Mouse (Mus musculus) frontal cortex, adult (tissue): Measurements from ENCODE around the gene Bcan.

Experiments used
- ATAC-seq: cut with Nextera tagmentation; 2 replicates; pipeline ENCODE4 v1.9.2; 2017; ENCODE audit warnings: mild to moderate bottlenecking, moderate library complexity, mixed read lengths; ENCODE audit not compliant: low TSS enrichment

The Bcan gene

DNA sequence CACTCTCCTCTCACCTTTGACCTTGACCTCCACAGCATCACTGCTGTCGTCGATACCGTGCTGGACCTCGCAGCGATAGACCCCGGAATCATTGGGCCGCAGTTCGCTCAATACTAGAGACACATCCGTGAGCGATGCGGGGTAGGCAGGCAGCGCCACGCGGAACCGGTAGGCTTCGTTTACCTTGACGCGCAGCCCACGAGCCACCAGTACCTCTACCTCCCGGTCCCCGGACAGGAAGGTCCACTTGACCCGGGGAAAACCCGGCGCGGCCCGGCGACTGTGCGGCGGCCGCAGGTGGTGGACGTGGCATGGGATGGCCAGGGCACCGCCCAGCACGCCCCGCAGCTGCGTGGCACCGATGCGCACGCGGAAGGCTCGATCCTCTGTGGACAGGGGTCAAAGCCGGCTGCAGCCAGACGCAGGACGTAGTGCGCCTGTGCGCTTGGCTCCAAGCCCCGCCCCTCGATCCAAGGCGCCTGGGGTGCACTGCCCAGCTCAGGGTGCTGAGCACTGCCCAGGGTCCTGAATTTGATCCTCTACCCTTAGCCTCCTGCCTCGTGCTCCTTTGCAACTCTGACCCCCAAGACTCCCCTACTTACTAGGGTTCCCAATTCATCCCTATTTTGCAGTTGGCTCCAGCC lies 2.9 kb downstream of the Bcan start:
- ATAC-seq: no peak

DNA sequence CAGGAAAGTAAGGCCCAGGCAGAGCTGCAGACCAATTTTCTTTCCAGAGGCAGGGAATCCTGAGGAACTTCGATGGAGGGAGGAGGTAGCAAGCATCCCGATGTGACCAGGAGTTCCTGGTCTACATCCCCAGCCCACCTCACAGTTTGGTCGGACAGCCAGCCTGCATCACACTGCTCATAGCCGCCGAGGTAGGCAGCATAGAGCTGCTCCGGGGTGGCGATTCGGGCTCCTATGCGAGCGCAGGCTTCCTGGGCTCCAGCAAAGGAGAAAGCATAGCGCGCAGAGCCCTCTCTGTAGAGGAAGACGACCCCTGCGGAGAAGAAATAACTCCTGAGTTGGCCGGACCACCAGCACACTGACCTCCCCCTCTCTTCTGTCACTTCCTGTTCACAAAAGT lies 3.6 kb downstream of the Bcan start:
- no peak for ATAC-seq

DNA sequence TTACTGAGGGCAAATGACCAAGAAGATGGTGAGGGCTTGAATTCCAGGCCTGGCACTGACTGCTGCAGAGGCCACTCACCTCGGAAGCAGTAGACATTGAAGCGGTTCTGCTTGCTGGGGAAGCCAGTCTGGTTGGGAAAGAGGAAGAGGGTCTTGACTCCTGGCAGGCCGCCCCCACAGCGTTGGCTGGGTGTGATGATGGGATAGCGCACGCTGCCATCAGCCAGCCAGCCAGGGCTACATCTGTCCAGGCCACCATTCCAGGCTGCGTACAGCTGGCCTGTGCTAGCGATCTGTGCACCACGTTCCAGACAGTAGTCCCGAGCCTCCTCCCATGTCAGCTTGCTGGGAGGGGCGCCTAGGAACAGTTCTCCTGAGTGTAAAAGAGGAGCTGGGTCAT lies 4.7 kb downstream of the Bcan start:
- ATAC-seq: no peak

DNA sequence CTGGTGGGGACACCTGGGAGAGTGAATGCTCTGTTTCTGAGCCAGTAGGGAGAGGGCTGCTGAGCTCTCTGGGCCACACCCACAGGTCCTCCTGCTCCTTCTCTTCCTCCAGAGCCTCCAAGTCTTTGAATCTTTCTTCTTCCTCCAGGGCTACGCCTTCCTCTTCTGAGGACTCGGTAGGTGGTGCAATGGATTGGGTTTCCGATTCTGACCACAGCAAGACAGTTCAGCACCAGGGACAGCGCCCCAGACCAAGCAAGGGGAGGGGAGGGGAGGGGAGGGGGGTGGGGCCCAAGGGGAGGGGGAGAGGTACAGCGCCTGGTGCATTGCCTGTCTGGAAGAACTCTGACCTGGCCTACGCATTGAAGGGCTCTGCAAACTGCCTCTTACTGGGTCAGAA lies 6.6 kb downstream of the Bcan start:
- no peak for ATAC-seq

DNA sequence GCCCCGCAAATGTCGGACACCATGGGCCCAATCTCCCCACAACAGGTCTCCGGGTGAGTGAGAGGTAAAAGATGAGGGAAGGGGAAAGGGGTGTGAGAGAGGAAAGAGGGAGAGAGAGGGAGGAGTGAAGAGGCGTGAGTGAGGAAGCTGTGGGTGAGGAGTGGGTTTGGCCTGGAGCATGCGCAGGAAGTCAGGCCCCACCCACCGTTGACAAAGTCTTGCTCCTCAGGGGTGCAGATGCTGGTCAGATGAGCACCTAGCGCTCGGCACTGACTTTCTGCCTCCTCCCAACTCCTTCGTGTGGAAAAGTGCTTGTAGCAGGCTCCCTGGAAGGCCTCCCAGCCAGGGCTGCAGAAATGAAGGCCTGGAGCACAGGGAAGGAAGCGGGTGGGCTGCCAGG lies 10.1 kb downstream of the Bcan start:
- ATAC-seq: no peak

DNA sequence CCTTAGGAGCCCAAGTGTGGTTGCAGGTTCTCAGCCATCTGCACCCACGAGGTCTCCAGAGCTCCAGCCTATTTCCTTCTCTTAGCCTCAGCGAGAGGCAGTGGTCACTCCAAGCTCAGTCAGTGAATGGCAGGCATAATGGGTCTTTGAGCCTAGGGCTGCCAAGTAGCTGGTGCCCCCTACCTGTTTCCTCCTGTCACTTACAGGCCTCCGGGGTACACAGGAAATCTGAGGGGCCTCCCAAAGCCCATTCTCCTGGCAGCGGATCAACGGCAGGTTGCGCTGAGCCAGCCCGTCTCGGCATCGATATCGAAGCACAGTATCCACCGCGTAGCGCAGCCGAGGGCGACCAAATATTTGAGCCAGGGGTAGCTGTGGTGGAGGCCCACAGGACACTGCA lies 12.0 kb downstream of the Bcan start:
- ATAC-seq: no peak

DNA sequence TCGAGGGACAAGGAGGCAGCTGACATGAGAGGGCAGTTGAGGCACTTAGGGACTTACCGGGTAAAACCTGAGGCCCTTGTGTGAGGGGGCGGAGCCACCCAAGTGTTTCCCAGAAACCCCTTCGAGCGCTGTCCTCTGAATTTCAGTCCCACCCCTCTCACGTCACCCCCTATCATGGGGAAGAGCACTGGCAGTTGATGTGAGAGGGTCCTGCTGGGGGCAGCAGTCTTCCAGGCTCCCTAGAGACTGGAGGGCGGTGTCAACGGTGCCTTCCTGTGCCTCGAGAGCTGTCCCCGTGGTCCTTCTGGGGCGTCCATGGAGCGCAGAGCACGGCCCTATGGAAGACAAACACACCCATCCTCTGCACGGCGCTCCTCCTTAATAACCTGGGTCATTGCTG lies 12.4 kb downstream of the Bcan start:
- no peak for ATAC-seq

DNA sequence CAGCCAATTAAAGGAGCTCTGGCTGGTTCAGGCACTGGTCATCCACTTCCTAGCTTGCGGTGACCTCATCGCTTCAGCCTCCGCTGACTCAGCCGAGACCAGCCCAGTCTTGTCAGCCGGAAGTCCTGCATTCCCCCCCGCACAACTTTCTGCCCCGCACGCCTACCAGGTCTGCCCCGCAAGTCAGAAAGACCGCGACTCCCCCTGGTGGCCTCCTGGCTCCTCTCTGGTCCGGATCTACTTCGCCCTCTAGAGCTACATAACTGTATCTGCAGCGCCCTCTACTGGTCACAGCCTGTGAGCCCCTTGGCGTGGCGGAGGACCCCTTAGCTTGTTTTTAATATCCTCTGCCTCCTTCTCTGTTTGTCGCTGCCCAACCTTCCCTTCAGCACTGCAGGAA lies 13.2 kb downstream of the Bcan start:
- peak; percentile 62 for ATAC-seq

DNA sequence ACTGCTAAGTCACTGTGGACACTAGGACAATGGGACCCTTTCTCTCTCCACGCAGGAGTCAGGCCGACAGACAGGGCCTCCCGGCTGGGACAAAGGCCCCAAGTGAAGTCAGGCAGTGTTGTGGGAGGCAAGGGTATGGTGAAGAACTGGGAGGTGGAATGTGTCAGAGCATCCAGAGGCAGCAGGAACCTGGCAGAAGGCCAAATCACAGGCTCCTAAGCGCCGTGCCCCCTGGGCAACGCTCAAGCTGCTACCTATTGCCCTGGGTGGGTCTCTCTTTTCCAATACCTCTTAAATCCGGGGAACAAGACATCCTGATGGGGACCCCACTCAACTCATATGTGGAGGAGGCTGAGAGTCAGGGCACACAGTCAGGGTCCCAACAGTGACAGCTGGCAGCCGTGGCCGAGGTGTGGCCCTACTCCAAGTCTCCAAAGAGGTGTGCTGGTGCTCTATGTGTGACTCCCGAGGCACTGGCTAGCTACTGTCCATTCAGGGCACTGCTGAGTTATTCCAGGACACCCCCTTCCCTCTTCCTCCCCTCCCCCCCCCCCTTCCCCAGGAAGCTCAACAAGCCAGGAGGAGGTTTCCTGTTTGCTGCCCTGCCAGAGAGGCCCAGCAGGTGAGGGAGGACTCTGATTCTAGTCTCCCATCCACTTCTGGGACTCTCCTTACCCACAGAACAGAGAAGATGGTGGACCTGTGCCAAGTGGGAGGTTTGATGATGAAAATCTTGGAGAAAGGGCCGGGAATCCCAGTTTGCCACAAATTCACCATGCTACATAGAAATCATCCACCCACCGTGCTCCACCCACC lies 14.3 kb downstream of the Bcan start:
- no peak for ATAC-seq

DNA sequence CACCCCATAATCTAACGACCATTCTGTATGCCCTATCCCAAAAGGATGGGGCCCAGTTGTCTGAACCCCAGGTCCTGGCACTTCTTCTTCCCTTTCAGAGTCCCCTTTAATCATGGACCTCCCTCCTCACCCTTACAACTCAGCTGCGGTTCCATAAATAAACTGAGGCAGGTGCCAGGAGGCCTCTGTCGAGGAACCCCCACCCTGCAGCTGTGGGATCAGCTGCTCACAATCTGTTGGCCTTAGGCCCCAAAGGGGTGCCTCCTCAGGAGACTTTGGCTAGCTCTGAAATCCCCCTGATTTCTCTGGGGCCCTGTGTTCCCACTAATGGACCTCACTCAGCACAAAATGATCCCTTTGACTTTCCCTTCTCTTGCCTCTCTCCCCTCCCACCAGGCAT lies 15.9 kb downstream of the Bcan start:
- no peak for ATAC-seq

DNA sequence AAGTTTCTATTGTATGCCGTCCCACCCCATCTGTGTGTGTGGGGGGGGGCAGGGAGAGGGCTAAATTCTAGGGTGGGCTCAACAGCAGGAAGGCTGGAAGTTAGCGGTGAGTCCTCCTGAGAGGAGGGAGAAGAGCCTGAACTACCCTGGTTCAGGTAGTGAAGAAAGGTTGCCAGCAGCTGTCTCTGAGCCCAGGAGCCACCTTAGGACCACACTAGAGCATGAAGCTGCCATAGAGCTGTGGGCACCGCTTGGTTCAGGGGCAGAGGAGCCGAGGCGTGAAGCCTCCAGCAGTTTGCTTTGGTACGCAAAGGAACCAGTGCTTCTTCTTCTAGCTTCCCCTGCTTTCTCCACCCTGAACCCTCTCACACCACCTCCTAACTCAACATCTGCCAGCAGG lies 16.4 kb downstream of the Bcan start:
- no peak for ATAC-seq

DNA sequence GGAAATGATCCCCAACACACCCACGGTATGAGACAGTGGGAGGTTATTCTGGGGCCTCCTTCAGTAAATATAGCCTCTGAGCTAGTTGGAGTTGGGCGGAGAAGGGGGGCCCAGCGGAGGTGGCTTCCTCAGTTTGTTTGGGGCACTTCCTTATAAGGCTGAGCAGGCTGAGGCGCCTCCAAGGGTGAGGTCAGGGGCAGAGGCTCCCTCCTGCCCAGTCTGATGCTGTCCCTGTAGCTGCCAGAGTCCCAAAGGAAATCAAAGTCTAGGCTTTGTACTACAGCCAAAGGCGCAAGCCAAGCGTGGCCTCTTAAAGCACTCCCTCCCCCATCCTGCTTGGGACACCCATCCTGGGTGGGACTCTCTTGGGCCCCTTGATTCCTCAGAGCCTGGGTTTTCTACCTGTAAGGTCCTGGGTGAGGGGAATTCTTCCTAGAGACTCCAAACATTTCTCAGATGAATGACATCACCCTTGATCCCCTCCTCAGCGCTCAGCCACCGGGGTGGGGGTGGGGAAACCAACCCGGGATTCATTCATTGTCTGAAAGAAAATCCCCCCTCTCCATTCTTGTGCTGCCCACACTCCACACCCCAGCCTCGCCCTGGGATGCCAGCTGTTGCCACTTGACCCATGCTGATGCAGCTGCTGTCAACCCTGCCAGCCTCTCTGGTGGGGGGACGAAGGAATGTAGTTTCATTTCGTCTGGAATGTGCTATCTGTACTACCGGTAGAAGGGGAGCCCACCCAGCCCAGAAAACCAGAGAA lies 17.0 kb downstream of the Bcan start:
- no peak for ATAC-seq

DNA sequence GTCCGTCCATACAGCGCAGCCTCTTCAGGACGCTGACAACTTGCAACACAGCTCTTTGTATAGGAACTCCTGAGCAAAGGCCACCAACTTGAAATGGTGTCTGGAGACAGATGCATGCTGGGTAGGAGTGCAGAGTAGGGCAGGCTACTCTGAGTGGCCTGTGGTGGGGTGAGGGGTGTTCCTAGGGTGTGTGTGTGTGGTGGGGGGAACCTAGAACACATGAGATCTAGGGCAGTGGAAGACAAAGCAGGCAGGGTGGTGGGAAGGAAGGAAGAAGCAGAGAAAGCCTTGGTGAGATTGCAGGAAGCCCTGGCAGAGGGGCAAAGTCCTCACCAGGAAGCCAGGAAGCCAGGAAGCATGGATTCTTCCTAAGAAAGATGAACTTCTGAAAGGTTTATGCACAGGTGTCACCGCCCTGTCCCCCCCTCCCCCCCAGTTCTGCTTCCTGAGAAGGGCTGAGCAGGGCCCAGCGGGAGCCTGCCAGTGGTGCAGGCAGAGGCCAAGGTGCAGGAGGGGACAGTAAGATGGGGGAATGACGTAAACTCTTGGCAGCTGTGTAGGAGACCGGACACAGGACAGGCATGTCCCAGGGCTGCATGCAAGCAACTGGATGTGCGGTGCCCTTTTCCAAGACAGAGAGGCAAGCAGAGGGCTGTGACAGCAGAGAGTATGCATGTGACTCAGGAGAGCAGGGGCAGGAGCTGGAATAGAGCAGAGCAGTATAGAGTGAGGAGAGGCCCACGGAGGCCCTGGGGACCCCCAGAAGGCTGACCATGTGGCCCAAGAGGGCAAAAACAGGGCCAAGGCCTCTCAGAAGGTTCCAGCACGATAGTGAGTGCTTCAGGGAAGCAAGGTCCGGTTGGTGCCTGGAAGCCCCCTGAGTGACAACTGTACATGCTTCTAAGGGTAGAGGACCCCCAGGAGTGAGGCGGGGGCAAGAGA lies 17.9 kb downstream of the Bcan start:
- ATAC-seq: no peak

DNA sequence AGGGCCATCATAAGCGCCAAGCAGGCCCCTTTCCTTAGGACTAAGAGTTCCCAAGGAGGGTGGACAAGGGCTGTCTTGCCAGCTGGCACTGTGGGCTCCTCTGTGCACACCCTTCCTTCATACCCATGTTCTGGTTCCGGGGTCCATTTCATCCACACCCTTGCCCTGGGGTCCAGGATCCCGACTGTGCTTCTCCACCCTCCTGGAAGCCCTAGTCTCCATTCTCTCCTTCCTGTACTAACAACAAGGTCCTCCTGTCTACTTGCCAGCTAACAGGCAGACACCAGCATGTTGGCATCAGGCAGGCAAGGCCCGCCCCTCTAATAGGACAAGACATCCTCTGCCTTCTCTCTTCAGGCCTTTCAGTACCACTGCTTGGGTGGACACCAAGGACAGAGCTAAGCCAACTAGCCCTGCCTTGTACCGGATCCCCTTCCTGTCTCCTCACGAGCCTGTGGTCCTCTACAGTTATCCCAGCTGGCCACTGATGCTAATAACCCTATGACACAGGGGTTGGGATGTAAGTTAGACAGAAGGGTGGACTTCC lies 18.7 kb downstream of the Bcan start:
- ATAC-seq: no peak

DNA sequence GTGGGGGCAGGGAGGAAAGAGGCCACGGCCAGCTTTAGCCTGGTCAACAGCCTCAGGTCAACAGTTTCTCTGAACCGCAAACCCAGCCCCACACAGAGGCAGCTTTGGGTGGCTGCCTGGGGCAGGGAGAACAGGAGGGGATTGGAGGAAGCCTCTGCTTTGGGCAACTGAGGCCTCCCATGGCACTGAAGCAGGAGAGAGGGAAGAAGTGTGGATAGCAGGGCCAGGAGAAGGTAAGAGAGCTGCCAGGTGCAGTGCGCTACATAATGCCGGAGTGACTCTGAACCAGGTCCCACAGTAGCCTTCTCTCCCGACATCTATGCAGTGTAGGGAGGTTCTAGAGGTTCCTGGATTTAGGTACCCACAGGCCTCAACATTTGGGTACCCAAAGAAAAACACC lies 19.3 kb downstream of the Bcan start:
- no peak for ATAC-seq

DNA sequence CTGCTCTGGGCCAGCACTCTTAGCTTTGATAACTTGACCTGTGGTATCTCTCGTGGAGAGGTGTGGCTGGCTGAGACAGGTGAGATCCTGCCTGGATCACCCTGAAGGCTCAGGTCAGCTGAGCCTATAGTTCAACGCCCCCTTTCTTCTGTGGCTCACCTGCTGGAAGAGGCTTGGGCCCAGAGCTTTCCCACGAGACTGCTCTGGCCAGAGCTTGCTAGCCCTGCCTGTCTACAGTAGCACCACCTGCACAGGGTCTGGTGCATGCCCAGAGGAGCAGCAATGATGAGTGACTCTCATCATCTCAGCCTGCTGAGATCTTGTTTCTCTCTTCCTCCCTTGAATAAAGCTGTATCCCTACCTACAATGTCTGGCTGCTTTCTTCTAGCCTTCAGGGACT lies 19.9 kb downstream of the Bcan start:
- no peak for ATAC-seq

DNA sequence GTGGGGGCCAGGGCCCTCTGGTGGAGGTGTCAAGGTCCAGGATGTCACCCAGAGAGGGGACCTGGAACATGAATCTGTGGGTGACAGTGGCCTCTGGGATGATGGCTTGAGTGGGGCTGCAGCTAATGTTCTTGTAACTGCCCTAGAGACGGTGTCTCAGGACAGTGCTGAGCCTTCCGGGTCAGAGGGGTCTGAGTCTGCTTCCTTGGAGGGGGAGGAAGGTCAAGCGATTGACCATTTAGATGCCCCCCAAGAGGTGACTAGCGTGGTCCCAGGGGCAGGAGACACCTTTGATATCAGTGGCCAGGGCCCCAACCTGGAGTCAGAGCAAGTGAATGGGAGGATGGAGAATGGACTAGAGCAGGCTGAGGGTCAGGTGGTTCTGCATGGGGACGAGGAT lies 20.5 kb downstream of the Bcan start:
- ATAC-seq: no peak

DNA sequence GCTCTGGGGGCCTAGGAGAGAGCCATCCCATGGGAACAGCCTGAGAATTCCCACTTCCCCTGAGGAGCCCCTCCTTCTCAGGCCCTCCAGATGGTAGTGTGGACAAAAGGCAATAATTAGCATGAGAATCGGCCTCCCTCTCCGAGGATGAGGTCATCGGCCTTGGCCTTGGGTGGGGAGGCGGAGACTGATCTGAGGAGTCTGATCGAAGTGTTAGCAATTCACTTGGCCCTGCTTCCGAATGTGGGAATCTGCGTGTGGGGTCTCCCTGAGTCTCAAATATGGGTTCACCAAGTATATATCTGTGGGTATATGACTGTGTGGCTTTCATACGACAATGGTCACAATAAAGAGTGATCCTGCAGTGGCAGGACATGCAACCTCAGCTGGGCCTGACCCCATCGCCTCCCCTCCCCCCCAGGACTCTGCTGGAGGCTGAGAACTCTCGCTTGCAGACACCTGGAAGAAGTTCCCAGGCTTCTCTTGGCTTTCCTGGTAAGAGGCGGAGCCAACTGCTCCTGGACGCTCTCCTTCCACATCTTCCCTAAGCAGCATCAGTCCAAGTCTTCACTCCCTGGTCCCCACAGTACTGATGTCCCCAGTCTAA lies 25.5 kb downstream of the Bcan start:
- ATAC-seq: no peak

DNA sequence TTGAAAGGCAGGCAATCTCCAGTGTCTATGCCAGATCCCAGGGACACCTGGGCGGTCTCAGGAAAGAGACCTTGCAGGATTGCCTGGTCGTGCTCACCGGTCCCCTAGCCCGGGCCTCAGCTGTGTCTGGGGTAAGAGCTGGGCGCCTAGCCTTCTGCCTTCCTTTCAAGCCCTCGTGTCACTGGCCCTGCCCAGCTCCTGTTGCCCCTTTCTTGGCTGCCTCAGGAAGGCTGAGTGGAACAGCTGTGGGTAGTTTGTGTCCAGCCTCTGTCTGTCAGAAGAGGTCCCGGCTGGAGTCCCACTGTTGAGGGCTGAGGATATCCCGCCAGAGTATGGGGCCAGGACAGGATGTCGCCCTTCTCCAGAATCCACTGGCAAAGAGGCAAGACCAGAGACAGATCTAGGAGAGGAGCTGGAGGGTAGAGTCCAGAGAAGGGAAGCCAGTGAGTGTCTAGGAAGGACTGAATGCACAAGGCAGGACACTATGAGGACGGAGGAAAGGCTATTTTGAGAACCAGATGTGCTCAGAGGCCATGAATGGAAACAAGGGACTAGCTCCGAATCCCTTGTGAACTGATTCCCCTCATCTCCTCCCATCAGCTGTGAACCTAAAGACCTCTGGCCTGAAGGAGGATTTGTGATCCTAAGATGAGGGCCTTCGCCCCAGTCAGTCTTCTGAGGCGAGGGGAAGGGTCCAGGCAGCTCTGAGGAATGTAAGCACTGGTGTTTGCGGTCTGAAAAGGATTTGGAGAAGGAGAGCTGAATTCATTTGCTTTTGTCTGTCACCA lies 26.2 kb downstream of the Bcan start:
- no peak for ATAC-seq

DNA sequence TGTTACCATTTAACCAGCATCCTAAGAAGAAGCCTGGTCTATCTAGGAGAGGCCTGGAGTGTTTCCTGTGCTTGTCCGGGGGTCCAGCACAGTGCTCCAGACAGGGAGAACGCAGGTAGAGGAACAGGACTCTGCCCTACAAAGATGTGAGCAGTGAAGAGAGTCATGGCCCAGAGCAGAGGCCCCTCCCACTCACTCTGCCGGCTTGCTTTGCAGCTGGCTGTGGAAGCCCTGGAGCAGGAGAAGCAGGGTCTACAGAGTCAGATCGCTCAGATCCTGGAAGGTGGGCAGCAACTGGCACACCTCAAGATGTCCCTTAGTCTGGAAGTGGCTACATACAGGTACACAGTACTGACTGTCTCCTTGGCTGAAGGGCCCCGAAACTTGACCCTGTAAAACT lies 27.3 kb downstream of the Bcan start:
- no peak for ATAC-seq
